Mouse (Mus musculus): ENCODE results near the gene Igll1. TPM values are rescaled to one million over a fixed set of nuclear protein-coding genes. Genes with fewer than 3 reads are reported as not detected.
"Not testable (repeated sequence)": the region's sequence is repeated elsewhere in the genome, so short reads cannot be mapped to it uniquely, and the experiment has no call there.

Igll1 gene
- polyA plus RNA-seq, 1 experiment from 2014 or later: 0.19 TPM

- Histone ChIP-seq H3K27ac (peak within 1 kb of the TSS; percentile 92), H3K9me3 (replicated peaks) (no peaks in the 10 kb centered on the region), H3K4me3 (peak within 1 kb of the TSS; percentile 78), H3K9ac (peak within 1 kb of the TSS; percentile 89), H3K36me3 (ENCODE audit: poor library complexity, severe bottlenecking) (peaks cover 10% of the 10 kb centered on the region), H3K4me2 (peak within 1 kb of the TSS; percentile 81), H3K4me1 (peaks cover 16% of the 10 kb centered on the region), H3K27me3 (no peaks in the 10 kb centered on the region)
- under 1% methylated on average over 49 of the region's 49 CpGs for whole genome bisulfite sequencing
- peak; percentile 97 for ATAC-seq
These were observed 7.0 kb upstream of the Igll1 start, which contains the start of the genes Top3b and Vpreb1 for GRCm38 (mm10) chr16:16870617-16871331. TSS of gene Top3b (plus strand) at chr16:16870736. TSS of gene Vpreb1 (minus strand) at chr16:16870843.

GRCm38 (mm10) chr16:16870241-16870616 is 6.4 kb upstream of the Igll1 start:
- 34% methylated on average over 7 of the region's 7 CpGs for WGBS
- Histone ChIP-seq H3K9me3 (replicated peaks) (no peaks in the 10 kb centered on the region), H3K27me3 (no peaks in the 10 kb centered on the region), H3K36me3 (ENCODE audit: poor library complexity, severe bottlenecking) (peaks cover 7% of the 10 kb centered on the region; the same call in 1 of the 2 replicates), H3K27ac (peak overlapping the region; percentile 92), H3K4me1 (peaks cover 16% of the 10 kb centered on the region), H3K4me3 (peak overlapping the region; percentile 78), H3K4me2 (peak overlapping the region; percentile 81), H3K9ac (no peak overlapping the region; the same call in 1 of the 2 replicates)
- peak; percentile 69 for ATAC-seq

GRCm38 (mm10) chr16:16865696-16866561 is 2.1 kb upstream of the Igll1 start:
- 55% methylated on average over 4 of the region's 5 CpGs for WGBS
- Histone ChIP-seq H3K36me3 (ENCODE audit: poor library complexity, severe bottlenecking) (no peaks in the 10 kb centered on the region), H3K4me2 (no peak overlapping the region), H3K4me1 (no peaks in the 10 kb centered on the region), H3K27ac (no peak overlapping the region), H3K4me3 (no peak overlapping the region), H3K27me3 (no peaks in the 10 kb centered on the region), H3K9ac (no peak overlapping the region), H3K9me3 (replicated peaks) (no peaks in the 10 kb centered on the region)
- ATAC-seq: no peak

- Histone ChIP-seq H3K4me3 (no peak overlapping the region), H3K4me1 (no peaks in the 10 kb centered on the region), H3K27me3 (no peaks in the 10 kb centered on the region), H3K9me3 (replicated peaks) (no peaks in the 10 kb centered on the region), H3K27ac (no peak overlapping the region), H3K36me3 (ENCODE audit: poor library complexity, severe bottlenecking) (no peaks in the 10 kb centered on the region), H3K4me2 (no peak overlapping the region), H3K9ac (no peak overlapping the region)
- no peak for ATAC-seq
These were observed 1.4 kb upstream of the Igll1 start for GRCm38 (mm10) chr16:16865217-16865616.

GRCm38 (mm10) chr16:16862288-16862687 is 1.5 kb downstream of the Igll1 start:
- Histone ChIP-seq H3K4me3 (no peak overlapping the region), H3K9ac (no peak overlapping the region), H3K4me1 (no peaks in the 10 kb centered on the region), H3K27me3 (no peaks in the 10 kb centered on the region), H3K36me3 (ENCODE audit: poor library complexity, severe bottlenecking) (no peaks in the 10 kb centered on the region), H3K27ac (no peak overlapping the region), H3K9me3 (replicated peaks) (no peaks in the 10 kb centered on the region), H3K4me2 (no peak overlapping the region)
- ATAC-seq: no peak
- WGBS: 80% methylated on average over 3 of the region's 3 CpGs

- 77% methylated on average over 13 of the region's 13 CpGs for WGBS
- Histone ChIP-seq H3K9ac (no peak overlapping the region), H3K36me3 (ENCODE audit: poor library complexity, severe bottlenecking) (no peaks in the 10 kb centered on the region), H3K4me3 (no peak overlapping the region), H3K27me3 (no peaks in the 10 kb centered on the region), H3K4me2 (no peak overlapping the region), H3K9me3 (replicated peaks) (no peaks in the 10 kb centered on the region), H3K4me1 (no peaks in the 10 kb centered on the region), H3K27ac (no peak overlapping the region)
- no peak for ATAC-seq
These were observed 6.9 kb downstream of the Igll1 start for GRCm38 (mm10) chr16:16856731-16857476.

- H3K4me2 ChIP-seq; H3K9me3 ChIP-seq (replicated peaks); H3K27me3 ChIP-seq; H3K4me1 ChIP-seq; H3K36me3 ChIP-seq (ENCODE audit: poor library complexity, severe bottlenecking); H3K27ac ChIP-seq; H3K4me3 ChIP-seq; ATAC-seq; H3K9ac ChIP-seq: not testable (repeated sequence)
- 78% methylated on average over 9 of the region's 9 CpGs for WGBS
These were observed 7.7 kb downstream of the Igll1 start for GRCm38 (mm10) chr16:16856054-16856453.

GRCm38 (mm10) chr16:16855541-16855940 is 8.2 kb downstream of the Igll1 start:
- WGBS: 93% methylated on average over 1 of the region's 1 CpGs
- no peak for ATAC-seq
- H3K9ac ChIP-seq: no peak overlapping the region

GRCm38 (mm10) chr16:16854836-16855235 is 8.9 kb downstream of the Igll1 start:
- 36% methylated on average over 6 of the region's 6 CpGs for WGBS
- no peak for ATAC-seq
- Histone ChIP-seq H3K36me3 (ENCODE audit: poor library complexity, severe bottlenecking) (no peaks in the 10 kb centered on the region), H3K27ac (no peak overlapping the region), H3K4me2 (no peak overlapping the region), H3K4me3 (no peak overlapping the region), H3K27me3 (no peaks in the 10 kb centered on the region), H3K4me1 (no peaks in the 10 kb centered on the region), H3K9me3 (replicated peaks) (no peaks in the 10 kb centered on the region), H3K9ac (no peak overlapping the region)

More at GRCm38 (mm10) chr16:16855541-16855940, 8.2 kb downstream of the Igll1 start:
- H3K4me1 ChIP-seq: no peaks in the 10 kb centered on the region
- H3K27ac ChIP-seq: no peak overlapping the region
- no peaks in the 10 kb centered on the region for H3K9me3 ChIP-seq (replicated peaks)
- H3K4me3 ChIP-seq: no peak overlapping the region
- H3K4me2 ChIP-seq: no peak overlapping the region
- no peaks in the 10 kb centered on the region for H3K27me3 ChIP-seq
- no peaks in the 10 kb centered on the region for H3K36me3 ChIP-seq (ENCODE audit: poor library complexity, severe bottlenecking)

- Histone ChIP-seq H3K9me3 (replicated peaks) (no peaks in the 10 kb centered on the region), H3K9ac (no peak overlapping the region), H3K4me1 (no peaks in the 10 kb centered on the region), H3K4me3 (no peak overlapping the region), H3K36me3 (ENCODE audit: poor library complexity, severe bottlenecking) (no peaks in the 10 kb centered on the region), H3K27me3 (no peaks in the 10 kb centered on the region), H3K27ac (no peak overlapping the region), H3K4me2 (no peak overlapping the region)
- ATAC-seq: no peak
- WGBS: 88% methylated on average over 3 of the region's 3 CpGs
These were observed 11.4 kb downstream of the Igll1 start for GRCm38 (mm10) chr16:16852411-16852810.

GRCm38 (mm10) chr16:16849196-16849595 is 14.6 kb downstream of the Igll1 start:
- Histone ChIP-seq H3K27ac (no peak overlapping the region), H3K27me3 (no peaks in the 10 kb centered on the region)

GRCm38 (mm10) chr16:16829671-16830070 is 34.1 kb downstream of the Igll1 start:
- H3K27ac ChIP-seq: no peak overlapping the region
- no peak overlapping the region for H3K9ac ChIP-seq
- peak overlapping the region; percentile 79; the same call in 1 of the 2 replicates for H3K4me2 ChIP-seq
- no peak for ATAC-seq
- 0 out of 2 replicates have a peak overlapping the region, but pooled peaks have one; percentile 52 for H3K4me3 ChIP-seq
- 88% methylated on average over 3 of the region's 3 CpGs for WGBS
- H3K4me1 ChIP-seq: peaks cover 4% of the 10 kb centered on the region; the same call in 1 of the 2 replicates
- H3K36me3 ChIP-seq (ENCODE audit: poor library complexity, severe bottlenecking): no peaks in the 10 kb centered on the region
- no peaks in the 10 kb centered on the region for H3K27me3 ChIP-seq
- H3K9me3 ChIP-seq (replicated peaks): no peaks in the 10 kb centered on the region

More at GRCm38 (mm10) chr16:16849196-16849595, 14.6 kb downstream of the Igll1 start:
- H3K9me3 ChIP-seq (replicated peaks): no peaks in the 10 kb centered on the region
- H3K36me3 ChIP-seq (ENCODE audit: poor library complexity, severe bottlenecking): no peaks in the 10 kb centered on the region
- no peak overlapping the region for H3K9ac ChIP-seq
- no peak overlapping the region for H3K4me3 ChIP-seq
- no peak for ATAC-seq
- no peaks in the 10 kb centered on the region for H3K4me1 ChIP-seq
- H3K4me2 ChIP-seq: no peak overlapping the region

All from forebrain, embryonic 13.5 days (tissue).